Mouse (Mus musculus) gonadal fat pad, adult 2 months (tissue): ENCODE results near the gene Ano8. TPM values are rescaled to one million over a fixed set of nuclear protein-coding genes. Genes with fewer than 3 reads are reported as not detected.

Experiments used
- DNase-seq: peaks from one replicate; pipeline ENCODE4 v3.0.0-alpha.2; 2012; ENCODE audit warnings: low read depth
- polyA plus RNA-seq: library from polyadenylated mRNA; depleted of rRNA; stranded (reverse); fragments of >200 nt; gene quantifications from 2 replicates; pipeline ENCODE4 v1.2.3, GENCODE M21; 2012

Gene Ano8
- polyA plus RNA-seq, 1 experiment: 18.9 TPM

GRCm38 (mm10) chr8:71498816-71499690 is 13.3 kb upstream of the Ano8 start:
- DNase-seq: no peak

DNA sequence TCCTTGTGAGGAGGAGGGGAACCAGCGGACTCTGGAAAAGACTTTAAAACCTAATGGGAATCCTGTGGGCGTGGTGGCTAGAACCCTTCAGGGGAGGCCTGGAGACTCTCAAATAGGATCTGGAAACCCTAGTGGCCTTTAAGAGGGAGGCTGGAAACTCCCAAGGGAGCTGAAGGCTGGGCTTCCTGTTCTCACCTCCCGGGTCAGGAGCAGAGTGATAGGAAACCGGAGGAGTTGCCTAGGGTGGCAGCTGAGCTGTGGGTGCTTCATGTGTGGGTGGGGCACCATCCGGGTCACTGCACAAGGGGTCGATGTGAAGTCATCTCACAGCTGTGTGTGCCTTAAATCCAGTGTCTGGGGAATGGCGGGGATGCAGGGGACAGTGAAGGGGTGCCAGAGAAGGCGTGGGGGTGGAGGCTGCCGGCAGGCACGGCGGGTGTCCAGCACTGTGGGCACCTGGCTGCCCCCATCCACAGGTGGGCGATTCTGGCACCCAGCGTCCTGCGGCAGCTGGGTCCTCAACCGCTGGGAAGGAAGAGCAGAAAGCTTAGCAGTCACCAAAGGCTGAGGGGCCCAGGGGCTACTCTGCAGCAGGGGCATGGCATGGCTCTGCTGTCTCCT is 12.2 kb upstream of the Ano8 start:
- DNase-seq: no peak

GRCm38 (mm10) chr8:71497077-71497645 is 11.4 kb upstream of the Ano8 start:
- DNase-seq: no peak

- no peak for DNase-seq
These were observed 10.7 kb upstream of the Ano8 start for GRCm38 (mm10) chr8:71496481-71496880.

- DNase-seq: no peak
These were observed 10.0 kb upstream of the Ano8 start for GRCm38 (mm10) chr8:71495811-71496210.

GRCm38 (mm10) chr8:71495039-71495438 is 9.3 kb upstream of the Ano8 start:
- DNase-seq: no peak

- peak; percentile 81 for DNase-seq
These were observed 2.7 kb upstream of the Ano8 start for GRCm38 (mm10) chr8:71488454-71488853.

DNA sequence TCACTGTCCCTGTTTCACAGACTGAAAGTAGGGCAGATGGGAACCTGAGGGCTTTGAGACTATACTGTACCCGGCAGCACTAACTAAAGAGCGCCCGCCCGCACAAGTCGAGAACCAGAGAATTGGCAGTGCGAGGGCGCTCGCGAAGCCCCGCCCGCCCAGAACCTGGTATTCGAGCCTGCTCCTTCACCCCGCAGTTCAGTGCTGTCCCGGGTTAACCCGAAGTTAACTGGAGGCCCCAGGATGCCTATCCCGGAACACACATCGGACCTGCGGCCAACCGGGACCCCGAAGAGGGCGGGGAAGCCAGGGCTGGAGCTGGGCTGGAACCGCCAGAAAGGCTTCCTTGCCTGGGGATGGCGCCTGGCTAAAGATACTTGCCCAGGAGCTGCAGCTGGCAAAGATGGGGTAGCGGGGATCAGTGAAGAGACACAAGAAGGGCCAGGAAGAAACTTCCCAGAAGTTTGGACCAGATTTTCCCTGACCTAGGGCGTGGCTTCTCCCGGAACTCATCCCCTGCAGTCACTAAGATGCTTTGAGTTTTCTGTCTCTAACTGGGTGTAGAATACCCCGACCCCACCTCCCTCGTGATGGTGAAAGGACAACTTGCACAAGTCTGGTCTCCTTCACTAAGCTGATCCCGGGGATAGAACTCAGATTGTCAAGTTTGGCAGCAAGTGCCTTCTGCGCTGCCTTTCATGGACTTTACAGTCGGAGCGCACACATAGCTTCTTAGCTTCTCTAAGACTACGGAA is 2.1 kb upstream of the Ano8 start, which contains the start of gene Gtpbp3:
TSS of gene Gtpbp3 (plus strand) at position 413 of the 755 bp plus-strand sequence.
- no peak for DNase-seq

GRCm38 (mm10) chr8:71486136-71486529 is 370 bp upstream of the Ano8 start:
- no peak for DNase-seq

GRCm38 (mm10) chr8:71484736-71485135 is 1.0 kb downstream of the Ano8 start:
- DNase-seq: no peak

GRCm38 (mm10) chr8:71483932-71484331 is 1.8 kb downstream of the Ano8 start:
- DNase-seq: no peak

DNA sequence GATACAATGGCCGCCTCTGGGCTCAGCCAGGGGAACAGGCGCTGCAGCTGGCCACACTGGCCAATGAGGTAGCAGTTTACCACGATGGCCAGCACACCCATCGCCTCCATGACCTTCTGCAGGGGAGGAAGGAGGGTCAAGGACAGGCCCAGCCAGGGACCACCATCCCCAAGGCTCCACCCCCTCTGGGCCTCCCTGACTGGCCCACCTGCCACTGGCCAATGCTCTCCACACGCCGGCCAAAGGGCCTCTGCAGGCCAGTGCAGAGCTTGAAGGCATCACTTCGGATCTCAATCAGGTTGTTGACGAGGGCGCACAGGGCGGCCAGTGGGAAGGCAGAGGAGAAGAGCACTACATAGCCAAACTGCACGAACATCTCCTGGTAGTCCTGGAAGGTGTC is 6.8 kb downstream of the Ano8 start:
- no peak for DNase-seq

DNA sequence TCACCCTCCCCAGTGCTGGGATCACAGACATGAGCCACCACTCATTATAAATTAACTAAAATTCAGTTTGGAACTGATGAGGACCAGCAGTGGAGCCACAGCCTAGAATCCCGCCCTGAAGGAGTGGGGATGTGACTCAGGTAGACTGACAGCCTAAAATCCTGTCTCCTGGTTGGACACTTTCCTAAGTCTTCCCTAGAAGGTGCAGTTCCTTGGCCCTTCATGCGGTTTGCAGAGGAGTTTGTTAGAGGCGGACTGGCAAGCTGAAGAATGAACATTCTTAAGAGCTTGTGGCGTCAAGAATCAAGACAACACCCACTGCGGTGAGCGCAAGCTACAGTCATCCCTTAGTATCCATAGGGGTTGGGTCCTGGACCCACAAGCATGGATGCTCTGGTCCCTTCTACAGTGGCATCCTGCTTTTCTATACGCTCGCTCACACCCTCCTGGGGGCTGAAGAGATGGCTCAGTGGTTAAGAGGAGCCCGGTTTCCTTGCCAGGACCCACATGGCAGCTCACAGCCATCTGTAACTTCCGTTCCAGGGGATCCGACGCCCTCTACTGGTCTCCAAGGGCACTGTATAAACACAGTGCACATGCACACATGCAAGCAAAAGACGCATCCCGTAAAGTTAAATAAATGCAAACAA is 8.4 kb downstream of the Ano8 start:
- DNase-seq: no peak

GRCm38 (mm10) chr8:71476099-71476940 is 9.4 kb downstream of the Ano8 start:
- DNase-seq: no peak

DNA sequence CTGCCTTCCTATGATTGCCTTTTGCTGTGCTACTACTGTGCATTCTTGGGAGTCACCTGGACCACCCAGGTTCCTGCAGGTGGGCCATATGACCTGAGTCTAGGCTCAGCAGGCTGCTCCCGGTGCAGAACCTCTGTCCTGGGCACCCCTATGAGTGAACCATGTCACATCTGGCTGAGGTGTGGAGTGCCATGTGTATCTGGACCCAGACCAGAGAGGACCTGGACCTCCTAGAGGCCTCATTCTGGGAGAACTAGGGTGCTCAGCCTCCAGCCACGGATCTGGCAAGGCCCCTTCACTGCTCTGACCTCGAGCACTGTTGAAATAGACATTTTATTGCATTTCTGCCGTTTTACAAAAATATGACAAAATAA is 10.1 kb downstream of the Ano8 start:
- no peak for DNase-seq

- no peak for DNase-seq
These were observed 10.7 kb downstream of the Ano8 start for GRCm38 (mm10) chr8:71474785-71475701.

GRCm38 (mm10) chr8:71474344-71474743 is 11.4 kb downstream of the Ano8 start:
- DNase-seq: no peak

- no peak for DNase-seq
These were observed 13.0 kb downstream of the Ano8 start for GRCm38 (mm10) chr8:71472601-71473386.

DNA sequence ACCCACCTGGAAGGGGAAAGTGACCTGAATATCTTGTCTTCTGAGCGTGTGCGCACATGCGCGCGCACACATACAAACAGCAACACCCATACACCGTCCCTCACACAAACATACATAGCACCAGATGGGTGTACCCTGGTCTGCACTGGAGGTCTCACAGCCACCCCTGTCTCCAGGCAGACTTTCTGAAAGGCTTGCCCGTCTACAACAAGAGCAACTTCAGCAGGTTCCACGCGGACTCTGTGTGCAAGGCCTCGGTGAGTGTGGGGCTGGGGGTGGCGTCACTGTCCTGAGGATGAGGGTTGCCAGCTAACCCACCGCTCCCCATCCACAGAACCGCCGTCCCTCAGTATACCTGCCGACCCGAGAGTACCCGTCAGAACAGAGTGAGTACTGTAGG is 13.9 kb downstream of the Ano8 start:
- DNase-seq: no peak
